9 mouse cellular contexts compared by ENCODE assay signal in the genomic region with DNA sequence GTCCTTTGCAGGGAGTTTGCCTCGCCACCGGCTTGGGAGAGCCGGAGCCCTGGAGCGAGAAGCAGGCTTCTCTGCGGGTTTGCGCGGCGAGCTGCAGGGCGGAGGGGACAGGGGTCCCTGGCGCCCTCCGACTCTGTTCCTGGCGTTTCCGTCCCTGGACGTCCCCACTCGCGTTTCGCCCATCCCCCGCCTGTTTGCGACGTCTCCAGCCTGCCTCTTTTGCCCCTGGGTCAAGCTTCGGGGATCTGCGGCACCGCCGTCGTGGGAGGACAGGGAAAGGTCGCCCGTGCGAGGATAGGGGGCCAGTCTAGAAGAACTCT. TPM values are rescaled to one million over a fixed set of nuclear protein-coding genes. Genes with fewer than 3 reads are reported as not detected.
DNase-seq lines count a peak whose midpoint lies in the region; ATAC-seq and TF ChIP-seq lines count a peak whose summit lies in the region.
"Had no signal": no experiment of that assay in that cellular context is flagged by ENCODE, and none has a peak within 500 bp of the region (broad histone marks: within the 10 kb centered on the region; RNA-seq: fewer than 3 reads in every experiment).

No protein-coding gene starts in this region.

- H3K4me1 ChIP-seq in heart, embryonic 10.5 days, result peaks cover 30% of the 10 kb centered on the region
- no peaks in the 10 kb centered on the region for H3K4me1 ChIP-seq in ES-Bruce4 (ENCODE audit: control insufficient read depth, insufficient read depth, low read length)
- peaks cover 10% of the 10 kb centered on the region for H3K4me1 ChIP-seq in forebrain, embryonic 14.5 days (ENCODE audit: control insufficient read depth, insufficient read depth, low read length)
- no peaks in the 10 kb centered on the region for H3K4me1 ChIP-seq in liver, embryonic 14.5 days (replicated peaks; ENCODE audit: control insufficient read depth in 2 of 2, insufficient read depth in 2 of 2, low read length in 1 of 2)

- H3K36me3 ChIP-seq in heart, embryonic 10.5 days, result no peaks in the 10 kb centered on the region
- no peaks in the 10 kb centered on the region for H3K36me3 ChIP-seq in ES-Bruce4 (ENCODE audit: control insufficient read depth, insufficient read depth, low read length, poor library complexity, severe bottlenecking)
- H3K36me3 ChIP-seq in forebrain, embryonic 14.5 days (ENCODE audit: control insufficient read depth, insufficient read depth, low read length), result no peaks in the 10 kb centered on the region
- H3K36me3 ChIP-seq in liver, embryonic 14.5 days (replicated peaks; ENCODE audit: control insufficient read depth, insufficient read depth, low read depth), result no peaks in the 10 kb centered on the region

- 2% methylated on average over 28 of the region's 28 CpGs for WGBS in heart, embryonic 10.5 days
- 2% methylated on average over 28 of the region's 28 CpGs for WGBS in forebrain, embryonic 14.5 days
- under 1% methylated on average over 28 of the region's 28 CpGs for WGBS in liver, embryonic 14.5 days (ENCODE audit: insufficient replicate concordance)

- peak overlapping the region; percentile 49; the same call in 1 of the 2 replicates for H3K27ac ChIP-seq in heart, embryonic 10.5 days
- no peak overlapping the region for H3K27ac ChIP-seq in ES-Bruce4 (ENCODE audit: insufficient read depth, low read length)
- no peak overlapping the region for H3K27ac ChIP-seq in forebrain, embryonic 14.5 days (ENCODE audit: low read depth, low read length)
- H3K27ac ChIP-seq in liver, embryonic 14.5 days, result no peak overlapping the region

- no peak for TF ChIP-seq CTCF in ES-Bruce4 (IDR thresholded peaks at IDR 0.05; ENCODE audit: low read depth, low read length)
- TF ChIP-seq CTCF in liver, embryonic 14.5 days (IDR thresholded peaks at IDR 0.05; ENCODE audit: low read depth), result no peak

- intact Hi-C loops in heart, postnatal 25 days (cut with DNase I), result no loop called here

- TF ChIP-seq EP300 in ES-Bruce4 (IDR thresholded peaks at IDR 0.05; ENCODE audit: insufficient read depth, low read depth, low read length), result no peak
- TF ChIP-seq EP300 in liver, embryonic 14.5 days (IDR thresholded peaks at IDR 0.05; ENCODE audit: low read depth), result no peak

- H3K4me3 ChIP-seq in heart, embryonic 10.5 days, result peak overlapping the region; percentile 67
- H3K4me3 ChIP-seq in ES-Bruce4 (ENCODE audit: low read depth, low read length), result peak overlapping the region; percentile 69
- peak overlapping the region; percentile 40 for H3K4me3 ChIP-seq in forebrain, embryonic 14.5 days (ENCODE audit: low read depth, low read length)
- H3K4me3 ChIP-seq in liver, embryonic 14.5 days (ENCODE audit: insufficient read depth in 1 of 2, low read depth in 2 of 2, low read length in 2 of 2), result peak overlapping the region in 1 of 2 experiments; percentile 37; a peak in 2 of 4 replicates

- no peak for TF ChIP-seq POLR2A in ES-Bruce4 (IDR thresholded peaks at IDR 0.05; ENCODE audit: insufficient read depth, low read length)

- peak overlapping the region; percentile 74 for H3K4me2 ChIP-seq in forebrain, embryonic 14.5 days (ENCODE audit: low read length)
- peak overlapping the region; percentile 58 for H3K4me2 ChIP-seq in liver, embryonic 14.5 days (ENCODE audit: low read depth)

- H3K9me3 ChIP-seq in heart, embryonic 10.5 days, result no peaks in the 10 kb centered on the region
- no peaks in the 10 kb centered on the region for H3K9me3 ChIP-seq in ES-Bruce4 (replicated peaks; ENCODE audit: control insufficient read depth, insufficient read depth, low read length, poor library complexity, severe bottlenecking)
- no peaks in the 10 kb centered on the region for H3K9me3 ChIP-seq in forebrain, embryonic 14.5 days (replicated peaks; ENCODE audit: control insufficient read depth, low read length)
- H3K9me3 ChIP-seq in liver, embryonic 14.5 days (ENCODE audit: control insufficient read depth, low read length), result no peaks in the 10 kb centered on the region

- DNase-seq in heart, embryonic 10.5 days (ENCODE audit: low spot score), result no peak
- no peak for DNase-seq in heart, postnatal 25 days (ENCODE audit: low spot score)
- no peak for DNase-seq in forebrain, embryonic 14.5 days (ENCODE audit: low spot score)
- DNase-seq in liver, embryonic 14.5 days (ENCODE audit: low read depth in 3 of 3, low spot score in 3 of 3), result no peak
- no peak for DNase-seq in frontal cortex, postnatal 14 days (ENCODE audit: low spot score in 2 of 2)
- no peak for DNase-seq in urinary bladder, postnatal 14 days (ENCODE audit: low spot score)

- ATAC-seq in forebrain, embryonic 14.5 days, result peak; percentile 16; the same call in 1 of the 2 replicates
- ATAC-seq in liver, embryonic 14.5 days (ENCODE audit: insufficient read depth), result no peak
- no peak for ATAC-seq in erythroblast, adult 5-6 weeks (replicated peaks; ENCODE audit: low FRiP score, poor library complexity, severe bottlenecking)

- H3K27me3 ChIP-seq in heart, embryonic 10.5 days (ENCODE audit: insufficient read depth, poor library complexity, severe bottlenecking), result peaks cover 96% of the 10 kb centered on the region
- H3K27me3 ChIP-seq in ES-Bruce4 (ENCODE audit: control insufficient read depth, insufficient read depth, low read length, poor library complexity, severe bottlenecking), result peaks cover 13% of the 10 kb centered on the region
- peaks cover 57% of the 10 kb centered on the region for H3K27me3 ChIP-seq in forebrain, embryonic 14.5 days (replicated peaks; ENCODE audit: control insufficient read depth, insufficient read depth, low read length)
- peaks cover 67% of the 10 kb centered on the region for H3K27me3 ChIP-seq in liver, embryonic 14.5 days (ENCODE audit: control insufficient read depth, insufficient read depth, low read length)

- peak overlapping the region; percentile 20 for H3K9ac ChIP-seq in ES-Bruce4 (ENCODE audit: low read depth, poor library complexity, severe bottlenecking)
- peak overlapping the region; percentile 49; the same call in 1 of the 2 replicates for H3K9ac ChIP-seq in forebrain, embryonic 14.5 days (ENCODE audit: low read length)
- H3K9ac ChIP-seq in liver, embryonic 14.5 days (replicated peaks), result no peak overlapping the region

RNA-seq across cellular contexts. Expression of gene Syt2, which starts 0.4 kb away (rescaled TPM):
- 0.12 and 0.29 TPM in 2 replicates for polyA plus RNA-seq in heart, embryonic 10.5 days (2016; fragmentation: Nextera tagmentation; extraction: Ambion mirVana)
- not detected for total RNA-seq in heart, postnatal 25 days (2021)
- 0.12 TPM in 1 of 2 replicates, not detected in the other for polyA plus RNA-seq in ES-Bruce4 (2011; ENCODE audit: insufficient read depth, insufficient read length, low read depth, missing spikeins)
- polyA plus RNA-seq in forebrain, embryonic 14.5 days (2014; fragmentation: Nextera tagmentation; extraction: Ambion mirVana), result 0.94 and 1.2 TPM in 2 replicates
- 0.04 TPM in 2 replicates for polyA plus RNA-seq in liver, embryonic 14.5 days (2012; rRNA removed)
- 0.08 TPM in 1 of 2 replicates, not detected in the other for polyA plus RNA-seq in liver, embryonic 14.5 days (2014; fragmentation: Nextera tagmentation; extraction: Ambion mirVana)
- 0.58 TPM in 1 of 2 replicates, not detected in the other for total RNA-seq in erythroblast, adult 5-6 weeks (2015; ENCODE audit: low replicate concordance)
- not detected in 2 replicates for total RNA-seq in erythroblast, adult 5-6 weeks (2017; ENCODE audit: low replicate concordance)
- total RNA-seq: CH12.LX had no signal
